Mouse (Mus musculus): ENCODE results near the gene Ccdc186. TPM values are rescaled to one million over a fixed set of nuclear protein-coding genes. Genes with fewer than 3 reads are reported as not detected.

Gene Ccdc186
- polyA plus RNA-seq (2016; fragmentation: Nextera tagmentation; extraction: Ambion mirVana) = 24.7 and 28.9 TPM in 2 replicates

DNA sequence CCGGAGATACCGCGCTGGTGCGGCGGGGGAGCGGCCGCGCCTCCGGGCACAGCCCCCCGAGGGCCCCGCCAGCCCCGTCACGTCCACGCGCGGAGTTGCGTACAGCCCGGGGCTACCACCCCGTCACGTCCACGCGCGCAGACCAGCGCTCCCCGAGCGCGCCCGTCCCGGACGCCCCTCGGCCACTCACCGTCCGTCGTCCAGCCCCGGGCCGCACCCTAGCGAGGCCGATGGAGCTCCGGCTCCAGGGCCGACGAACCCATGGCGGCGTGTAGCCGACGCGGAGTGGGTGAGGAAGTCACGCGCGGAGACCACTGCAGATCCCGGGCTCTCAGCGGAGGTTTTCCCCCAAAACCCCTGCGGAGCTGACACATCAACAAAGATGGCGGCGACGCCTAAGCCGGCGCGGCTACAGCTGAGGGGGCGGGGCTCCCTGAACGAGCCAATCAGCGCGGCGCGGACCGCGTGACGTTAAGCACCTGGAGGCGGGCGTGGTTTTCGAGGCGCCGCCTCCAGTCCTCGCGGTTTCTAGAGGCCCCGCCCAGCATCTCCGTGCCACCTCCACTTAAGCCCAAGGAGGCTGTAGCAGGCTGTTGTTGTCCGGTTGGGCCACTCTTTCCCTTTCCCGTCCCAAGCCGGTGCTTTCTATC is at the start of gene Ccdc186:
Ccdc186 (minus strand) TSS at position 393 of the 650 bp plus-strand sequence.
- peaks cover 33% of the 10 kb centered on the region for H3K4me1 ChIP-seq (replicated peaks)
- peak within 1 kb of the TSS; percentile 86 for H3K27ac ChIP-seq
- peak within 1 kb of the TSS; percentile 83 for H3K4me2 ChIP-seq
- no peaks in the 10 kb centered on the region for H3K36me3 ChIP-seq
- H3K9ac ChIP-seq (replicated peaks) = peak within 1 kb of the TSS; percentile 95
- H3K27me3 ChIP-seq = peaks cover 19% of the 10 kb centered on the region; the same call in 1 of the 2 replicates
- WGBS = under 1% methylated on average over 79 of the region's 79 CpGs
- H3K9me3 ChIP-seq = no peaks in the 10 kb centered on the region
- ATAC-seq (ENCODE audit: insufficient number of reproducible peaks, insufficient read depth, low FRiP score, low TSS enrichment, low read depth) = peak; percentile 96
- H3K4me3 ChIP-seq (replicated peaks) = peak within 1 kb of the TSS; percentile 98

DNA sequence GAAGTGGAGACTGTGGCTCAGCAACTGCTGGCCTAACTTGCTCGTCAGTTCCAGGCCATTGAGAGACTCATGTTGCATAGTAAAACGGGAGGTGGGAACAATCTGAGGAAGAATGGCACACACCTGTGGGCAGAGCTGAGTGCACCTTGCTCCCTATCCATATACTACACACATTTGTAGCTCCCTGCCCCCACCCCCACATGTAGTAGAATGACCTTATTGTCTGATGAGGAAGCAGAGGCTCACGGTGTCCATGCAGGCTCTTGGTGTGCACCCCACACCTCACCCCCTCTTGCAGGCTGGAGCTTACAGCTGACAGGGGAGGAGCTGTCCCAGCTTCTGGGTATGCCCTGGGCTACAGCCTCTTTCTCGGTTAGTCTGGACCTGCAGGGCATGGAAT is 45.7 kb upstream of the Ccdc186 start:
- no peak for ATAC-seq (ENCODE audit: insufficient number of reproducible peaks, insufficient read depth, low FRiP score, low TSS enrichment, low read depth)
- H3K27me3 ChIP-seq = peaks cover 51% of the 10 kb centered on the region
- no peak overlapping the region for H3K4me3 ChIP-seq (replicated peaks)
- no peak overlapping the region for H3K4me2 ChIP-seq
- no peak overlapping the region for H3K9ac ChIP-seq (replicated peaks)
- no peak overlapping the region for H3K27ac ChIP-seq
- H3K36me3 ChIP-seq = no peaks in the 10 kb centered on the region
- H3K4me1 ChIP-seq (replicated peaks) = no peaks in the 10 kb centered on the region
- H3K9me3 ChIP-seq = no peaks in the 10 kb centered on the region
- 65% methylated on average over 4 of the region's 4 CpGs for WGBS

DNA sequence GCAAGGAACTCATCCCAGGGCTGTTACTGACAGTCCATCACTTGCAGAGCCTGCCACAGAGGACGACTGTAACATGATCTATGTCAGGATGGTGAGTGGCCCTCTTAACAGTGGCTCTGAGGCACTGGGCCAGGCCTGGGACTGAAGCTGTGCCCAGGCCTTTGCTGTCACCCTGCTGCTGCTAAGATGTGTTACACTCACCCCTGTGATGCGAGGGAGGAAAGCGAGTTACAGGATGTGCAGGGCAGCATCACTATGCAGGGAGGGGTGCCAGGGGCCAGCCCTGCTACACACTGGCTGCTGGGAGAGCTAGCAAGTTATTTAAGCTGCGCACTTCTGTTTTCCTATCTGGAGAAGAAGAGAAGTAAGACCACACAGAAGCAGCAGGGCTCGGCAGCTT is 34.5 kb upstream of the Ccdc186 start:
- peak overlapping the region; percentile 37 for H3K9ac ChIP-seq (replicated peaks)
- 29% methylated on average over 5 of the region's 5 CpGs for WGBS
- no peaks in the 10 kb centered on the region for H3K36me3 ChIP-seq
- H3K27me3 ChIP-seq = no peaks in the 10 kb centered on the region; the same call in 1 of the 2 replicates
- no peak overlapping the region for H3K4me2 ChIP-seq
- H3K9me3 ChIP-seq = no peaks in the 10 kb centered on the region
- H3K4me1 ChIP-seq (replicated peaks) = peaks cover 20% of the 10 kb centered on the region
- no peak overlapping the region for H3K27ac ChIP-seq
- no peak for ATAC-seq (ENCODE audit: insufficient number of reproducible peaks, insufficient read depth, low FRiP score, low TSS enrichment, low read depth)
- no peak overlapping the region for H3K4me3 ChIP-seq (replicated peaks)

DNA sequence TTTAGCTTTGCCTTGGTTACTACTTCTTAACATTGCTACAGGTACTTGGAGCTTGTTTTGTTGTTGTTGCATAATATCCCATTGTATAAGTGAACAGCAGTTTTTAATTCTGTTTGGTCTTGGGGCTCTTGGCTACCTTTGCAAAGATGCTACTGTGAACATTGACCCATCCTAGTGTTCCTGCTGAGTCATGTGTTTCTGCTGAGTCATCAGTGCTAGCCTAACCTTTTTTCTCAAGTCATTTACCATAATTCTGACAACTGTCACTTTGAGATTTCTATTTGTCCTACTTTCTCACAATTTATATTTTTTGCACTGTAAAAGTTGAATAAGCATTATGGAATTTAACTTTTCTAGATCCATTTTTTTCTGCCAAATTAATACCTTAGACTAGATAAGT is 30.6 kb upstream of the Ccdc186 start:
- Histone ChIP-seq H3K4me3 (replicated peaks) (no peak overlapping the region), H3K9ac (replicated peaks) (no peak overlapping the region), H3K36me3 (no peaks in the 10 kb centered on the region), H3K4me2 (no peak overlapping the region), H3K27me3 (no peaks in the 10 kb centered on the region), H3K9me3 (peaks cover 9% of the 10 kb centered on the region), H3K27ac (no peak overlapping the region), H3K4me1 (replicated peaks) (peaks cover 7% of the 10 kb centered on the region)
- no peak for ATAC-seq (ENCODE audit: insufficient number of reproducible peaks, insufficient read depth, low FRiP score, low TSS enrichment, low read depth)

DNA sequence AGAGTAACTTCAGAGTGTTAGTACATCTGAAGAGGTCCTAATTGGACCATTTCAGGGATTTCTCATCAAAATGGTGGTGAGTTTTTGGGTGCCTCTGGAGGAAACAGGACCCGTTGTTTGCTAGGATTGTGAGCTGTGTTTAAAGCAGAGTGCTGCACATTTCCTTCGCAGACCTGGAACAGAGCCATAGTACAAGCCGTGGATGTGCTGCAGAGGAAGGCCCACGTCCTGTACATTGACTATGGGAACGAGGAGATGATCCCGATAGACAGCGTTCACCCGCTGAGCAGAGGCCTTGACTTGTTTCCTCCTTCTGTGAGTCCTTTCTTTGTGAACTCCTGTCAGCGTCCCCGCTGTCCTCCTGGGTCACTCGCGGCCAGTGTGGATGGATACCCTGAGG is 21.0 kb upstream of the Ccdc186 start:
- no peak overlapping the region for H3K9ac ChIP-seq (replicated peaks)
- H3K4me3 ChIP-seq (replicated peaks) = no peak overlapping the region
- ATAC-seq (ENCODE audit: insufficient number of reproducible peaks, insufficient read depth, low FRiP score, low TSS enrichment, low read depth) = no peak
- peaks cover 41% of the 10 kb centered on the region for H3K27me3 ChIP-seq
- no peak overlapping the region for H3K4me2 ChIP-seq
- WGBS = 86% methylated on average over 12 of the region's 12 CpGs
- H3K36me3 ChIP-seq = no peaks in the 10 kb centered on the region
- H3K27ac ChIP-seq = no peak overlapping the region
- H3K9me3 ChIP-seq = peaks cover 17% of the 10 kb centered on the region; the same call in 1 of the 2 replicates
- peaks cover 16% of the 10 kb centered on the region for H3K4me1 ChIP-seq (replicated peaks)

DNA sequence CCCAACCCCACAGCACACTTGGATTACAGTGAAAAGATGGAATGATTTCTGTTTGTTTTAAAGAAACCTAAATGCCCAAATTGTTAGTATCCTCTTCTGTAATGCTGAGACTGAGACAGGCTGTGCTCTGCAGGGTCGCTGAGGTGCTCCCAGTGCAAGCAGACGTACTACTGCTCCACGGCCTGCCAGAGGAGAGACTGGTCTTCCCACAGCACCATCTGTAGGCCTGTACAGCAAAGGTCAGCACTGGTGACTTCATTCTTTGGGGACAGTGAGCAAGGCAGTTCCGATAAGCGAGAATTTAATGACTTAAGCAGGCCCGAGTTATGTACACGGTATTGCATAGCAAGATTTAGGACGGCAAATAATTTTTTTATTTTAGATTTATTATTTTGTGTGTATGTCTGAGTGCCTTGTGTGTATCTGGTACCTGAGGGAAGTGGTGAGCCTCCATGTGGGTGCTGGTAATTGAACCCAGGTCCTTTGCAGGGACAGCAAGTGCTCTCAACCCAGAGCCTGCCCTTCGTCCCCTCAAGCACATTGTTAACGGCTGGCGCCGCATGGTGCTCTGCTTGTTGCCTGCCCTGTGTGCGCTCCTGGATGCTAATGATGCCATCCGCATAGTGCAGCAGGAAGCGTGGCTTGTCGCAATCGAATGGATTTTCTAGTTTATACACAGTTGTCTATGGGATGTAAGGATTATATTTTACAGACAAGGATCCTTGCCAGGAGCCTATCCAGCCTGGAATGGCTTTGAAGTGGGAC is 17.1 kb upstream of the Ccdc186 start:
- H3K4me2 ChIP-seq = 0 out of 2 replicates have a peak overlapping the region, but pooled peaks have one; percentile 17
- H3K27ac ChIP-seq = peak overlapping the region; percentile 75
- H3K4me1 ChIP-seq (replicated peaks) = peaks cover 19% of the 10 kb centered on the region
- H3K4me3 ChIP-seq (replicated peaks) = no peak overlapping the region
- ATAC-seq (ENCODE audit: insufficient number of reproducible peaks, insufficient read depth, low FRiP score, low TSS enrichment, low read depth) = peak; percentile 75; the same call in 1 of the 2 replicates
- 33% methylated on average over 17 of the region's 17 CpGs for WGBS
- H3K9me3 ChIP-seq = no peaks in the 10 kb centered on the region
- no peaks in the 10 kb centered on the region for H3K36me3 ChIP-seq
- H3K27me3 ChIP-seq = peaks cover 31% of the 10 kb centered on the region
- H3K9ac ChIP-seq (replicated peaks) = no peak overlapping the region

DNA sequence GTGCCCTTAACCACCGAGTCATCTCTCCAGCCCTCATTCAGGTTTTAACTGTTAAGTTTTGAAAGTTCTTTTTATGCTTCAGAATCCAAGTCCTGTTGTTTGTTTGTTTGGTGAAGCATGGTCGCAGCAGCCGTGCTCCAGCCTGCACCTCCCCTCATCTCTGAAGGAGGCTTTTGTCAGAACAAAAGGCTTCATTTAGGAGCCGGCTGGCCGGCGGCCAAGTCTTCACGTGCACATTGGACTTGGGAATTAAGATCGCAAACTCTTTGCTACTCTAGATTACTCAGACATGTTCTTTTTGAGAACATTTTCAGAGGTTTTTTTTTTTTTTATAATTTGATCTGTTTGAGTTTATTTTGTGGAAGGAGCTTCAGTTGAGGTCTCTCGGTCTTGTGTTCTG is 13.3 kb upstream of the Ccdc186 start:
- H3K4me2 ChIP-seq = no peak overlapping the region
- ATAC-seq (ENCODE audit: insufficient number of reproducible peaks, insufficient read depth, low FRiP score, low TSS enrichment, low read depth) = no peak
- peaks cover 24% of the 10 kb centered on the region for H3K27me3 ChIP-seq
- H3K9me3 ChIP-seq = no peaks in the 10 kb centered on the region
- no peak overlapping the region for H3K9ac ChIP-seq (replicated peaks)
- peak overlapping the region; percentile 69 for H3K27ac ChIP-seq
- H3K4me1 ChIP-seq (replicated peaks) = peaks cover 19% of the 10 kb centered on the region
- H3K4me3 ChIP-seq (replicated peaks) = no peak overlapping the region
- no peaks in the 10 kb centered on the region for H3K36me3 ChIP-seq
- 60% methylated on average over 9 of the region's 9 CpGs for WGBS

DNA sequence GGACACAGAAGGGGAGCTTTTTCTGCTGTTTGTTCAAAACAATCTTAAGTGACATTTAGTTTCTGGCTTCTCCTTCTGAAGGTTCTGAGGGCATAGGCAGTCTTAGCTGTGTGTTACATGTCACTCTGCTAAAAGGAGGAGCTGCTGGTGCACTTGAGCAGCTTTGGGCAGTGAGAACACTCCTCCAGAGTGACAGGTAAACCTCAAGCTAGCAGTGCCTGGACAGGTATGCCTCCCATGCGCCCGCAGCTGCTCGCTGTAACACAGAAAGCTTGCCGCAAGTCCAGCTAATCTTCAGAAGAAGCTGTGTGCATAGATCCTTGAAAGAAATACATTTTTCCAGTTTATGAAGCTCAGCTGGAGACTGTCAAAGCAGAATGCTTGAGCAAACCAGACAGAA is 8.2 kb upstream of the Ccdc186 start:
- H3K4me2 ChIP-seq = no peak overlapping the region
- no peaks in the 10 kb centered on the region for H3K36me3 ChIP-seq
- no peak overlapping the region for H3K4me3 ChIP-seq (replicated peaks)
- H3K9ac ChIP-seq (replicated peaks) = no peak overlapping the region
- 87% methylated on average over 4 of the region's 4 CpGs for WGBS
- peaks cover 40% of the 10 kb centered on the region for H3K27me3 ChIP-seq
- no peaks in the 10 kb centered on the region for H3K9me3 ChIP-seq
- H3K27ac ChIP-seq = no peak overlapping the region
- no peaks in the 10 kb centered on the region; the same call in 1 of the 2 replicates for H3K4me1 ChIP-seq (replicated peaks)
- ATAC-seq (ENCODE audit: insufficient number of reproducible peaks, insufficient read depth, low FRiP score, low TSS enrichment, low read depth) = no peak

DNA sequence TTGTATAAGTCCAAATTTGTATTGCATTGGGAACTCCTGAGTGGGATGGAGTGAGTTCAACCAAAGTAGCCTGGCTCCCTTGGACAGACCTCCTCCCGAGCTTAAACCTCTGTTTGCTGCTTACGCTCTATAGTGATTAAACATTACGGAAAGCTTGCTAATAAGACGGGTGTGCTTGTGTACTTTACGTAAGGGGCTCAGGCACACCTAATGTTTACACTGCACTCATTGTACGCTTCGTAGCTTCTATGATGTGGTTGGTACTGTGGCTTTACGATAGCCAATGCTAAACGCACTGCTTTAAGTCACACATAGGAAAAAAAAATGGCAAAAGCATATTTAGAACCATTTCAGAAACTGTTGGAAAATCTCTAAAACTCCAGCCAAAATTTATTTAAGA is 7.3 kb upstream of the Ccdc186 start:
- Histone ChIP-seq H3K9ac (replicated peaks) (no peak overlapping the region), H3K9me3 (no peaks in the 10 kb centered on the region), H3K36me3 (no peaks in the 10 kb centered on the region), H3K4me3 (replicated peaks) (no peak overlapping the region), H3K27ac (no peak overlapping the region), H3K4me1 (replicated peaks) (no peaks in the 10 kb centered on the region; the same call in 1 of the 2 replicates), H3K27me3 (peaks cover 40% of the 10 kb centered on the region), H3K4me2 (no peak overlapping the region)
- 72% methylated on average over 9 of the region's 9 CpGs for WGBS
- no peak for ATAC-seq (ENCODE audit: insufficient number of reproducible peaks, insufficient read depth, low FRiP score, low TSS enrichment, low read depth)

DNA sequence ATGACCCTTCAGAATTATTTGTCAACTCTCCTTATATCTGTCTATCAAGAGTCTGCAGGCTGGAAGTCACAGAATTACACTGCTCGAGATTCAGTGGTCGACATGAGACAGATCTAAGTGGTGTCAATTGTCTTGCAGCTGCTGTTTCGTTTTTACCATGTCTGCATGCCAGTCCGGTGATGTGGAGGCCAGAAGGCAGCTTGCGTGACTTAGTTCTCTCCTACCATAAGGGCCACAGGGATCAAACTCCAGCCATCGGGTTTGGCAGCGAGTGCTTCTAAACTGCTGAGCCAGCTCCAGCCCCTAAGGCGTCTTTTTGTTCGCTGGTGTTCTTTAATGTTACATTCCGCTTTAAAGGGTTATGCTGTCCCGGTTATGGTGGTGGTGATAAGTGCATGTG is 6.3 kb upstream of the Ccdc186 start:
- H3K27me3 ChIP-seq = peaks cover 40% of the 10 kb centered on the region
- no peak overlapping the region for H3K9ac ChIP-seq (replicated peaks)
- no peaks in the 10 kb centered on the region for H3K36me3 ChIP-seq
- no peak for ATAC-seq (ENCODE audit: insufficient number of reproducible peaks, insufficient read depth, low FRiP score, low TSS enrichment, low read depth)
- H3K4me1 ChIP-seq (replicated peaks) = no peaks in the 10 kb centered on the region; the same call in 1 of the 2 replicates
- no peak overlapping the region for H3K4me3 ChIP-seq (replicated peaks)
- no peak overlapping the region for H3K27ac ChIP-seq
- H3K4me2 ChIP-seq = no peak overlapping the region
- WGBS = 72% methylated on average over 11 of the region's 11 CpGs
- no peaks in the 10 kb centered on the region for H3K9me3 ChIP-seq

DNA sequence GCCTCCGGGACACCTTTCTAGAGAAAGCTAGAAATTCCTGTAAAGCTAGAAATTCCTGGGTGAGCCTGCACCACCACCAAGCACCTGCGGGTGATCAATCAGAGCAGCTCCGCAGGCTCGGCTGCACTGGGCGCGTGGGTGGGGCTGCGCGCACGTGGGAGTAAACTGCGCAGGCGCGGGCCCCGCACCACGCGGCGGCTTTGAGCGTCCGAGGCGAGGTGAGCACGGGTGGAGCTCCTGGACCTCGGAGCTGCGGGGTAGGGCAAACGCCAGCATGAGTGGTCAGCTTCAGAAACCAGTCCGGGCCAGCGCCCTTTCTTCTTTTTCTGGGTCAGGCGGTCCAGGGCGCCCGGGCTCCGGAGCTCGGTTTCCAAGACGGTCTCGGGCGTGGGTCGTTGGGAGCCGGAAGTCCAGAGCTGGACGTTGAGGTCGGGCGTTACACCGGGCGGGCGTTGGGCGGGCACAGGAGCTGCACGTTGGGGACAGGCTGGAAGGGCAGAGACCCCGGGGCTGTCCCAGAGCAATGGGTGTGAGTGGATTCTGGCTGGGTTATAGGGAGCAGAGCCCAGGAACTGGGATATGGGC is 4.1 kb upstream of the Ccdc186 start, which contains the start of gene Tdrd1:
Tdrd1 (plus strand) TSS at position 163 of the 585 bp plus-strand sequence.
- Histone ChIP-seq H3K4me1 (replicated peaks) (peaks cover 5% of the 10 kb centered on the region), H3K27ac (no peak within 1 kb of the TSS), H3K9ac (replicated peaks) (no peak within 1 kb of the TSS), H3K36me3 (no peaks in the 10 kb centered on the region), H3K4me2 (peak within 1 kb of the TSS; percentile 47), H3K27me3 (peaks cover 33% of the 10 kb centered on the region), H3K4me3 (replicated peaks) (peak within 1 kb of the TSS; percentile 21), H3K9me3 (no peaks in the 10 kb centered on the region)
- no peak for ATAC-seq (ENCODE audit: insufficient number of reproducible peaks, insufficient read depth, low FRiP score, low TSS enrichment, low read depth)
- WGBS = 65% methylated on average over 44 of the region's 44 CpGs

Data from limb, embryonic 12.5 days (tissue).